ENCODE assay signal across 10 mouse cellular contexts in the genomic region with DNA sequence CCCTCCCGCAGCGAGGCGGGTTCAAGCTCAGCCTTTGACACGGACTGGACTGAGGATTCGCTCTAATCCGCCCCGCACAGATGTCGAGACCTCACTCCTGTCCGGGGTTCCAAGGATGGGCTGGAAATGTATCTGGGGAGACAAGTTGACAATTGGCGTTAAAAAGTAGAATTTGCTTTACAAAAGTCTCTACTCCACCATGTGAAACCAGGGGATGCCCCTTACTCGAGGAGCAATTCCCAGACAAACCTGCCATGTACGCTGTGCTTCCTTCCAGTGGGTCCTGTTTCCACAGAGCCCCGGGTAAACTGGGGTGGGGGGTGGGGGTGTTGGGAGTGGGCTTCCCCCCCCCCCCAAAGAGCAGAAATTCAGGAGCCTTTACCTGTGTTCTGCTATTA. TPM values are rescaled to one million over a fixed set of nuclear protein-coding genes. Genes with fewer than 3 reads are reported as not detected.
A peak's percentile ranks its signal among the peaks of the same experiment; 100 is the strongest.
DNase-seq lines count a peak whose midpoint lies in the region; ATAC-seq and TF ChIP-seq lines count a peak whose summit lies in the region.
"Had no signal": no experiment of that assay in that cellular context is flagged by ENCODE, and none has a peak within 500 bp of the region (broad histone marks: within the 10 kb centered on the region; RNA-seq: fewer than 3 reads in every experiment).

No protein-coding gene starts in this region.

- peaks cover 56% of the 10 kb centered on the region for H3K27me3 ChIP-seq in heart, embryonic 10.5 days (ENCODE audit: insufficient read depth, poor library complexity, severe bottlenecking)
- peaks cover 91% of the 10 kb centered on the region for H3K27me3 ChIP-seq in E14TG2a.4 (ENCODE audit: insufficient read depth, low read length)
- peaks cover 30% of the 10 kb centered on the region for H3K27me3 ChIP-seq in forebrain, postnatal 0 days (ENCODE audit: insufficient read depth, low read length)
- H3K27me3 ChIP-seq in midbrain, embryonic 11.5 days (ENCODE audit: control insufficient read depth, insufficient read depth, low read length) = peaks cover 2% of the 10 kb centered on the region; the same call in 1 of the 2 replicates

- peak overlapping the region; percentile 74 for H3K27ac ChIP-seq in heart, embryonic 10.5 days
- no peak overlapping the region for H3K27ac ChIP-seq in forebrain, postnatal 0 days (ENCODE audit: low read depth, low read length)
- H3K27ac ChIP-seq in midbrain, embryonic 11.5 days (ENCODE audit: low read depth, low read length) = no peak overlapping the region

- DNase-seq in heart, embryonic 10.5 days (ENCODE audit: low spot score) = no peak
- DNase-seq in heart, postnatal 10 days = no peak
- no peak for DNase-seq in forebrain, postnatal 0 days
- DNase-seq in midbrain, embryonic 11.5 days (ENCODE audit: low spot score, missing footprints) = peak; percentile 94
- no peak for DNase-seq in left cerebral cortex, adult 8-10 months (ENCODE audit: low spot score in 2 of 2)
- no peak for DNase-seq in thymus, postnatal 25 days
- DNase-seq in left cerebral cortex, adult 18-20 months (ENCODE audit: low spot score in 2 of 2) = no peak

- peak overlapping the region; percentile 76 for H3K4me2 ChIP-seq in forebrain, postnatal 0 days (ENCODE audit: low read depth)
- peak overlapping the region; percentile 91 for H3K4me2 ChIP-seq in midbrain, embryonic 11.5 days

- H3K36me3 ChIP-seq in heart, embryonic 10.5 days = no peaks in the 10 kb centered on the region
- H3K36me3 ChIP-seq in E14TG2a.4 (ENCODE audit: insufficient read depth, low read length) = no peaks in the 10 kb centered on the region
- H3K36me3 ChIP-seq in forebrain, postnatal 0 days (ENCODE audit: insufficient read depth) = no peaks in the 10 kb centered on the region
- no peaks in the 10 kb centered on the region for H3K36me3 ChIP-seq in midbrain, embryonic 11.5 days (ENCODE audit: control insufficient read depth, insufficient read depth, low read length)

- peak overlapping the region; percentile 81 for H3K4me3 ChIP-seq in heart, embryonic 10.5 days
- H3K4me3 ChIP-seq in E14TG2a.4 (replicated peaks; ENCODE audit: low read length) = peak overlapping the region; percentile 86
- peak overlapping the region; percentile 51 for H3K4me3 ChIP-seq in forebrain, postnatal 0 days (ENCODE audit: low read depth, low read length)
- H3K4me3 ChIP-seq in midbrain, embryonic 11.5 days (ENCODE audit: low read depth, low read length) = peak overlapping the region; percentile 70

- H3K9me3 ChIP-seq in heart, embryonic 10.5 days = peaks cover 5% of the 10 kb centered on the region; the same call in 1 of the 2 replicates
- peaks cover 7% of the 10 kb centered on the region for H3K9me3 ChIP-seq in E14TG2a.4 (ENCODE audit: low read length)
- H3K9me3 ChIP-seq in forebrain, postnatal 0 days (ENCODE audit: low read length) = no peaks in the 10 kb centered on the region
- no peaks in the 10 kb centered on the region; the same call in none of the 2 replicates for H3K9me3 ChIP-seq in midbrain, embryonic 11.5 days (ENCODE audit: control insufficient read depth, low read length)

- WGBS in heart, embryonic 10.5 days = 1% methylated on average over 13 of the region's 13 CpGs
- 3% methylated on average over 13 of the region's 13 CpGs for WGBS in forebrain, postnatal 0 days
- WGBS in midbrain, embryonic 11.5 days = under 1% methylated on average over 13 of the region's 13 CpGs

- intact Hi-C loops in heart, postnatal 10 days (cut with DNase I) = no loop called here

- H3K4me1 ChIP-seq in heart, embryonic 10.5 days = peaks cover 23% of the 10 kb centered on the region
- peaks cover 28% of the 10 kb centered on the region for H3K4me1 ChIP-seq in E14TG2a.4 (replicated peaks; ENCODE audit: low read depth, low read length)
- peaks cover 9% of the 10 kb centered on the region; the same call in 1 of the 2 replicates for H3K4me1 ChIP-seq in forebrain, postnatal 0 days (ENCODE audit: insufficient read depth)
- peaks cover 12% of the 10 kb centered on the region; the same call in 1 of the 2 replicates for H3K4me1 ChIP-seq in midbrain, embryonic 11.5 days (ENCODE audit: control insufficient read depth, insufficient read depth, low read length)

- no peak for TF ChIP-seq CTCF in E14TG2a.4 (conservative IDR thresholded peaks at IDR 0.05; ENCODE audit: low read length)
- no peak for TF ChIP-seq CTCF in forebrain, postnatal 0 days (IDR thresholded peaks at IDR 0.05; ENCODE audit: low read depth)

- ATAC-seq in forebrain, postnatal 0 days = no peak
- ATAC-seq in midbrain, embryonic 11.5 days (ENCODE audit: low FRiP score) = no peak
- ATAC-seq: inflammation-experienced regulatory T-cells, adult 6 months had no signal

- peak overlapping the region; percentile 39 for H3K9ac ChIP-seq in forebrain, postnatal 0 days
- peak overlapping the region; percentile 68 for H3K9ac ChIP-seq in midbrain, embryonic 11.5 days (ENCODE audit: low read length)

RNA-seq across cellular contexts. Expression of a gene that starts 1.2 kb away (rescaled TPM):
- polyA plus RNA-seq in heart, embryonic 10.5 days (2016; fragmentation: Nextera tagmentation; extraction: Ambion mirVana) = 6.3 and 11.9 TPM in 2 replicates
- total RNA-seq in heart, postnatal 10 days (2021) = under 1 TPM; 0.31 to 0.57 TPM
- total RNA-seq in forebrain, postnatal 0 days (2014; rRNA removed) = 18.9 and 25.6 TPM in 2 replicates
- 5.2 and 7.5 TPM in 2 replicates for polyA plus RNA-seq in forebrain, postnatal 0 days (2015; fragmentation: Nextera tagmentation; extraction: Ambion mirVana)
- polyA plus RNA-seq in midbrain, embryonic 11.5 days (2014; fragmentation: Nextera tagmentation; extraction: Ambion mirVana) = 15.0 and 16.3 TPM in 2 replicates
- total RNA-seq in left cerebral cortex, adult 8-10 months (2022) = 1 to 10 TPM; 5.6 to 6.3 (median 6.2) TPM
- total RNA-seq in left cerebral cortex, adult 18-20 months (2021) = 1 to 10 TPM; 6.7 to 6.8 TPM
- total RNA-seq: megakaryocyte progenitor cell, adult 5-6 weeks had no signal

Comparison
In these comparisons a context has a peak if more than half of its experiments do, and no peak if none do; other contexts are left out.
1. RNA of a gene that starts 1.2 kb away (total RNA-seq): 18.9 to 25.6 TPM in forebrain, postnatal 0 days, 6.7 to 6.8 TPM in left cerebral cortex, adult 18-20 months and 5.6 to 6.3 TPM in left cerebral cortex, adult 8-10 months; 0.31 to 0.57 TPM in heart, postnatal 10 days; every median in the first group is over 4 times any median in the second.
2. Peak in every context shown above with its lines, with median percentiles within 50 percentile points of each other: H3K4me3 ChIP-seq.